Mouse (Mus musculus) myocyte (in vitro differentiated cells): ENCODE measurements around the gene Slc25a41.

Experiments
- CEBPB ChIP-seq: IDR thresholded peaks from 2 replicates; pipeline ENCODE4 v1.6.1; 2011; ENCODE audit warnings: mild to moderate bottlenecking, moderate library complexity; ENCODE audit not compliant: poor library complexity, insufficient read depth, severe bottlenecking
- E2F4 ChIP-seq: IDR thresholded peaks from one replicate; pipeline ENCODE4 v1.6.1; 2011; ENCODE audit warnings: mild to moderate bottlenecking, control low read depth, moderate library complexity; ENCODE audit not compliant: insufficient read depth
- MAX ChIP-seq: IDR thresholded peaks from one replicate; pipeline ENCODE4 v1.6.1; 2011; ENCODE audit warnings: low read depth, mild to moderate bottlenecking, control low read depth
- POLR2A ChIP-seq: IDR thresholded peaks from one replicate; pipeline ENCODE4 v1.6.1; 2011; ENCODE audit warnings: low read depth, mild to moderate bottlenecking, control low read depth, moderate library complexity; ENCODE audit not compliant: insufficient read length
- SRF ChIP-seq: IDR thresholded peaks from one replicate; pipeline ENCODE4 v1.6.1; 2011; ENCODE audit warnings: low read depth; ENCODE audit not compliant: control insufficient read depth, insufficient read length
- TCF3 ChIP-seq: IDR thresholded peaks from one replicate; pipeline ENCODE4 v1.6.1; 2011; ENCODE audit warnings: low read depth, control low read depth; ENCODE audit not compliant: insufficient read length
- USF1 ChIP-seq: IDR thresholded peaks from one replicate; pipeline ENCODE4 v1.6.1; 2011; ENCODE audit warnings: low read depth, mild to moderate bottlenecking, control low read depth, moderate library complexity

GRCm38 (mm10) chr17:57011236-57012141, 30.0 kb downstream of the Slc25a41 start, which contains the start of the genes Gtf2f1 and Gm17949:
- TF ChIP-seq POLR2A (peak; percentile 95), E2F4 (no peak), USF1 (peak; percentile 100), MAX (peak; percentile 27), TCF3 (no peak), SRF (peak; percentile 55), CEBPB (peak; percentile 90)
